Mouse (Mus musculus) limb, embryonic 10.5 days (tissue): Measurements from ENCODE around the gene Nr1i3. TPM values are rescaled to one million over a fixed set of nuclear protein-coding genes. Genes with fewer than 3 reads are reported as not detected.

Source experiments
- DNase-seq: peaks from one replicate; pipeline ENCODE4 v3.0.0-alpha.2; 2017; ENCODE audit warnings: low spot score
- H3K27ac ChIP-seq: fragments of 300-500 bp; sonication (generic); 2 replicates; pipeline ENCODE4 v1.5.1; 2016; ENCODE audit warnings: mild to moderate bottlenecking
- H3K27me3 ChIP-seq: fragments of 300-500 bp; sonication (generic); 2 replicates; pipeline ENCODE4 v1.6.1; 2016; ENCODE audit warnings: low read depth, mild to moderate bottlenecking; ENCODE audit not compliant: poor library complexity, severe bottlenecking
- H3K36me3 ChIP-seq: fragments of 300-500 bp; sonication (generic); 2 replicates; pipeline ENCODE4 v1.6.1; 2016; ENCODE audit warnings: mild to moderate bottlenecking, moderate library complexity
- H3K4me1 ChIP-seq: fragments of 300-500 bp; sonication (generic); 2 replicates; pipeline ENCODE4 v1.6.1; 2016
- H3K4me3 ChIP-seq: fragments of 300-500 bp; sonication (generic); 2 replicates; pipeline ENCODE4 v1.5.1; 2016; ENCODE audit warnings: mild to moderate bottlenecking, moderate library complexity
- H3K9me3 ChIP-seq: fragments of 300-500 bp; sonication (generic); replicated peaks from 2 replicates; pipeline ENCODE4 v1.6.1; 2016; ENCODE audit warnings: mild to moderate bottlenecking
- WGBS: fragments of 180-500 bp; shearing (Covaris S2); methylation state at CpG from one replicate; pipeline ENCODE4 v1.1.7; 2016; 5-methylcytosine and 5-hydroxymethylcytosine counted together
- polyA plus RNA-seq: library from polyadenylated mRNA; unstranded; fragments of >200 nt; fragmentation: Nextera tagmentation; extraction: Ambion mirVana; gene quantifications from 2 replicates; pipeline ENCODE4 v1.2.1, GENCODE M21; 2016

Gene Nr1i3
- polyA plus RNA-seq, 1 experiment from 2014 or later, result 0.23 TPM

DNA sequence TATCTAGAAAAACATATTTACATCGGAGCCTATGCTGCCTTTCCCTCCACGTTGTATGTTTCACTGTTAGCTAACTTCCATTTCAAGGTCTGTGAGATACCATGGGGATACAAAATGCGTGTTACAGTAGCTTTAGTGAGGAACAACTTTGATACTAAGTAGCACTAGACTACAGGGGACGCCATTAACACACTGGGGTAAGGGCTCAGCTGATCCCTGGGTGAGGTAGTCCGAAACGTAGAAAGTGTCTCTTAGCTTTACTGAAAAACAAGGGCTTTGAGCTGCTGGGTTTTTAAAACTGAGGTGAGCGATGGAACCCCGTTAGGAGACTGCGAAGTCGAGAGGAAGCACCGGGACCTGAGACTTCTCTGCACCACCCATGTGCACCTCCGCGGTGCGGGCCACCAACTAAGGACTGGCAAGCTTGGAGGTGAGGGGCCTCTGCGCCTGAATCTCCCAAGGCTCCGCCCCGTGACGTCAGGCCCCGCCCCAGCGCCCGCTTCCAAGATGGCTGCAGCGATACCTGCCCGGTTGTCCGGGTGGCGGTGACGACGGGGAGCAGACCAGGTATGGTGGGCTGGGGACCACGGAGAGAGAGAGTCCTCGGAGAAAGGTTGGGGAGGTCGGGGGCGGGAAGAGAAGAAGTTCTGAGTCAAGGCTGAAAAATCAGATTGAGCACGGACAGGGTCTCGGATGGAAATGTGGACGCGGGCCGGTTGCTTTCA is 56.2 kb downstream of the Nr1i3 start, which contains the start of gene B4galt3:
Gene B4galt3 (plus strand): TSS at position 481 of the 725 bp plus-strand sequence.
- WGBS, result 3% methylated on average over 36 of the region's 36 CpGs
- Histone ChIP-seq H3K36me3 (peaks cover 35% of the 10 kb centered on the region), H3K27me3 (no peaks in the 10 kb centered on the region), H3K27ac (peak within 1 kb of the TSS; percentile 81), H3K4me1 (peaks cover 17% of the 10 kb centered on the region), H3K9me3 (no peaks in the 10 kb centered on the region), H3K4me3 (peak within 1 kb of the TSS; percentile 86)
- DNase-seq, result peak; percentile 97

Other genes with a start within 250 kb of the Nr1i3 start
- 0.19 TPM in 1 of 2 replicates, not detected in the other for gene Fcgr2b, start 237.4 kb upstream of the Nr1i3 start, polyA plus RNA-seq
- 0.11 TPM in 1 of 2 replicates, not detected in the other for gene Fcgr4, start 195.1 kb upstream of the Nr1i3 start, polyA plus RNA-seq
- 3.0 and 3.3 TPM in 2 replicates for gene Fcgr3, start 149.0 kb upstream of the Nr1i3 start, polyA plus RNA-seq
- 1.0 and 1.1 TPM in 2 replicates for gene Cfap126, start 100.1 kb upstream of the Nr1i3 start, polyA plus RNA-seq
- 250 and 257 TPM in 2 replicates for gene Sdhc, start 63.4 kb upstream of the Nr1i3 start, polyA plus RNA-seq
- 0.44 TPM in 1 of 2 replicates, not detected in the other for gene Mpz, start 63.3 kb upstream of the Nr1i3 start, polyA plus RNA-seq
- 1.7 and 1.9 TPM in 2 replicates for gene Pcp4l1, start 17.7 kb upstream of the Nr1i3 start, polyA plus RNA-seq
- 32.2 and 32.5 TPM in 2 replicates for gene Tomm40l, start 8.5 kb downstream of the Nr1i3 start, polyA plus RNA-seq
- 1.9 and 2.6 TPM in 2 replicates for gene Apoa2, start 11.1 kb downstream of the Nr1i3 start, polyA plus RNA-seq
- gene Fcer1g, start 20.4 kb downstream of the Nr1i3 start, polyA plus RNA-seq, result 6.4 and 10.7 TPM in 2 replicates
- 7.3 and 10.5 TPM in 2 replicates for gene Adamts4, start 36.5 kb downstream of the Nr1i3 start, polyA plus RNA-seq
- 308 and 312 TPM in 2 replicates for gene Ndufs2, start 37.4 kb downstream of the Nr1i3 start, polyA plus RNA-seq
- gene B4galt3, start 56.4 kb downstream of the Nr1i3 start, polyA plus RNA-seq, result 69.0 and 75.1 TPM in 2 replicates
- gene Ppox, start 67.2 kb downstream of the Nr1i3 start, polyA plus RNA-seq, result 48.4 and 62.3 TPM in 2 replicates
- gene Usp21, start 74.0 kb downstream of the Nr1i3 start, polyA plus RNA-seq, result 107 and 125 TPM in 2 replicates
- 99.6 and 101 TPM in 2 replicates for gene Ufc1, start 81.1 kb downstream of the Nr1i3 start, polyA plus RNA-seq
- 44.3 and 50.5 TPM in 2 replicates for gene Dedd, start 115.2 kb downstream of the Nr1i3 start, polyA plus RNA-seq
- gene Nit1, start 131.7 kb downstream of the Nr1i3 start, polyA plus RNA-seq, result 32.8 and 36.3 TPM in 2 replicates
- 149 TPM in 2 replicates for gene Pfdn2, start 131.7 kb downstream of the Nr1i3 start, polyA plus RNA-seq
- 1.6 and 2.4 TPM in 2 replicates for gene Klhdc9, start 146.8 kb downstream of the Nr1i3 start, polyA plus RNA-seq
- gene Nectin4, start 156.1 kb downstream of the Nr1i3 start, polyA plus RNA-seq, result 3.4 and 4.8 TPM in 2 replicates
- gene Arhgap30, start 175.0 kb downstream of the Nr1i3 start, polyA plus RNA-seq, result 0.56 and 0.69 TPM in 2 replicates
- gene Usf1, start 197.3 kb downstream of the Nr1i3 start, polyA plus RNA-seq, result 119 and 127 TPM in 2 replicates
- gene Tstd1, start 204.9 kb downstream of the Nr1i3 start, polyA plus RNA-seq, result 6.2 and 7.5 TPM in 2 replicates
- 34.7 and 38.2 TPM in 2 replicates for gene F11r, start 223.6 kb downstream of the Nr1i3 start, polyA plus RNA-seq